Mouse (Mus musculus) left cerebral cortex, adult 9 months (tissue): ENCODE measurements around the gene Bdnf.

Source experiments
- DNase-seq, 2 experiments: peaks; one replicate each; pipeline ENCODE4 v3.0.0; 2022; ENCODE audit warnings: low spot score in 2 of 2

Bdnf gene

GRCm38 (mm10) chr2:109674532-109674931 is at the start of gene Bdnf:
Bdnf (plus strand) TSS chr2:109674700.
- no peak for DNase-seq

GRCm38 (mm10) chr2:109626864-109627263 is 47.6 kb upstream of the Bdnf start:
- no peak for DNase-seq

- peak in 1 of 2 experiments; percentile 24 for DNase-seq
These were observed 718 bp upstream of the Bdnf start for GRCm38 (mm10) chr2:109673509-109674455.

DNA sequence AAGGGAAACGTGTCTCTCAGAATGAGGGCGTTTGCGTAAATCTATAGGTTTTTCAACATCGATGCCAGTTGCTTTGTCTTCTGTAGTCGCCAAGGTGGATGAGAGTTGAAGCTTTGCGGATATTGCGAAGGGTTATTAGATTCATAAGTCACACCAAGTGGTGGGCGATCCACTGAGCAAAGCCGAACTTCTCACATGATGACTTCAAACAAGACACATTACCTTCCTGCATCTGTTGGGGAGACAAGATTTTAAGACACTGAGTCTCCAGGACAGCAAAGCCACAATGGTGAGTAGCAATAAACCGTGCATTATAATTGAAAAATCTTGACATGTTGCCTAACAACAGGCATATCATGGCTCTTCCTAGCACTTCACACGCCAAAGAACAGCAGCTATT is 551 bp downstream of the Bdnf start:
- no peak for DNase-seq

GRCm38 (mm10) chr2:109675973-109676617 is 1.6 kb downstream of the Bdnf start:
- peak in 1 of 2 experiments; percentile 37 for DNase-seq

- DNase-seq, result no peak
These were observed 2.1 kb downstream of the Bdnf start for GRCm38 (mm10) chr2:109676618-109676974.

- peak in 1 of 2 experiments; percentile 52 for DNase-seq
These were observed 3.0 kb downstream of the Bdnf start for GRCm38 (mm10) chr2:109677221-109678089.

DNA sequence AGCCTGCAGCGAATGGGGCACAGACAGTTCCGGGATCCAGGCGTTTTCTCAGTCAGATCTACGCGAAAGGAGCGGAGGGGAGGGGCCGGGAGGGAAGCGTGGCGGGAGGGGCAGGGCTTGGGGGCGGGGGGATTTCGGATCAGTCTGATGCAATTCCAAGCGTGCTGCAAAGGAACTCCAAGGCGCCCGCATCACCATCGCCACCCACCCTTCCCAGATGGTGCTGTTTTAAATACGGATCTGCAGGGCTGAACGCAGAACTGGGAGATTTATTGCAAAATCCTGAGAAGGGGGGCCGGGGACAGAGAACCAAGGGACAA is 3.5 kb downstream of the Bdnf start:
- DNase-seq, result peak; percentile 65 to 91

- DNase-seq, result no peak
These were observed 4.0 kb downstream of the Bdnf start for GRCm38 (mm10) chr2:109678454-109678853.

GRCm38 (mm10) chr2:109679446-109679845 is 4.9 kb downstream of the Bdnf start:
- DNase-seq, result no peak

- DNase-seq, result no peak
These were observed 6.6 kb downstream of the Bdnf start for GRCm38 (mm10) chr2:109681071-109681470.

DNA sequence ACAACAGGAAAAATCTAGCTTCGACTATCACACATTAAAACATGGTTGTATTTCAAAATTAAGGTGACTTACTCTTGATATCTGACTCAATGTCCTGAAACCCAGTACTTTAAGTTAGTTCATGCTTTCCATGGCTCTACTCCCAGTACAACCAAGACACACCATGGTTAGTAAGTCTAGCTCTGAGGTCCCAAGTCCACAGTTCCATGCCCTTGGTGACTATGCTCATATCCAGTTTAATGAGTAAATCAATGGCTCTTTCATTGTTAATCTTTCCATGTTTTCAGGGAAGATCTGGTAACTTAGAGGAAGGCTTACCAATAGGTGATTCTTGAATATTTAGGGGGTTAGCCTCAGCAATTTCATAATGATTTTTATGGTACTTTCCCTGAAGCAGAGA is 14.2 kb downstream of the Bdnf start:
- no peak for DNase-seq

GRCm38 (mm10) chr2:109692266-109693177 is 18.0 kb downstream of the Bdnf start:
- DNase-seq, result peak in 1 of 2 experiments; percentile 39

DNA sequence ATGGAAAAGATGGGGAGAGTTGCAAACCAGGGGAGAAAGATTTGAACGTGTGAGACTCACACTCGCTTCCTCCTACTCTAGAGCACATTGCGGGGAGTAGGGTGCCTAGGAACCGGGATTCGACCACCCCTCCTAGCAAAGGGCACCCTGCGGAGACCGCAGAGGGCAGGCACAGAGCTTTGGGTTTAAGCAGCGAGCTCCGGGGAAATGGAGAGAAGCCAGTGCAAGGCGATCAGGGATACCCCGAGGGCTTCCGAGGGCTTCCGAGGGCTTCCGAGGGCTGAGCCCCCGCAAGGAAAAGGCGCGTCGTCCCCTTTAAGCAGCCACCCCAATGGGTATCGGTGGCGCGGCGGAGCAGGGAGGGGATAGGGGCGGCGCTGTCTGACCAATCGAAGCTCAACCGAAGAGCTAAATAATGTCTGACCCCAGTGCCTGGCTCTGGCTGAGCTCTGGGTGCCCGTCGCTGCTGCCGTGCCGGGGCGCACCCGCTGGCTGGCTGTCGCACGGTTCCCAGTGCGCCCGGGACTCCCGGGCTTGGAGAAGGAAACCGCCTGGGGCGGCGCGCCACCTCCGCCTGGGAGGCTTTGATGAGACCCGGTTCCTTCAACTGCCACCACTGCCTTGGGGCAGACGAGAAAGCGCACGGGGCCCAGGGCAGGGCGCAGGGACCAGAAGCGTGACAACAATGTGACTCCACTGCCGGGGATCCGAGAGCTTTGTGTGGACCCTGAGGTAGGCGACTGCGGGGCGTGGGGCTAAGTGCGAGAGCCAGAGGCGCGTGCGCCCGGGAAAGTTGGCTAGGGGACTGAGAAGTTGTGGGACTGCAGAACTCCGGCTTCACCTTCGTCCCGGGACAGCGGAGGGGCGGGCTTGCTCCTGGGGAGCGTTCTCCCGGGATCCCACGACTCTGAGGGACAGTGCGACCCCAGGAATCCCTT is 18.9 kb downstream of the Bdnf start:
- DNase-seq, result no peak

GRCm38 (mm10) chr2:109694116-109694837 is 19.8 kb downstream of the Bdnf start:
- no peak for DNase-seq

GRCm38 (mm10) chr2:109694838-109695225 is 20.3 kb downstream of the Bdnf start:
- DNase-seq, result peak in 1 of 2 experiments; percentile 74

DNA sequence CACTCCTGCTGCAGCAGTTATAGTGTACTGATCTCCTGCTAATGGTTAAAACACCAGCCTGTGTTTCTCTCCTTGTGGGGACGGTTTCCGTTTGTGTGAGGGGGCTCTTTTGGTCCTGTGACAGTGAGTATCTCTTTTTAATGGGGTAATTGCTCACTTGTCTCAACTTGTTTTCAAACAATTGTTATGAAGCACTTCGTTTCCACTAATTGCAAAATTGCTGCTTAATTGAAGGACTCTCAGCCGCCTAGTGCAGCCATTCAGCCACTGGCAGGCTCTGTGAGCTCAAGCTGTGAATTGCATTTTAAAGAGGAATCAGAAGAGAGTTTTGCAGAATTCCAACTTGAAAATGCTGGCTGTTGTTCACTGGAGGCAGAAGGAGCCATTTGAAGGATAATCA is 22.7 kb downstream of the Bdnf start:
- DNase-seq, result no peak

DNA sequence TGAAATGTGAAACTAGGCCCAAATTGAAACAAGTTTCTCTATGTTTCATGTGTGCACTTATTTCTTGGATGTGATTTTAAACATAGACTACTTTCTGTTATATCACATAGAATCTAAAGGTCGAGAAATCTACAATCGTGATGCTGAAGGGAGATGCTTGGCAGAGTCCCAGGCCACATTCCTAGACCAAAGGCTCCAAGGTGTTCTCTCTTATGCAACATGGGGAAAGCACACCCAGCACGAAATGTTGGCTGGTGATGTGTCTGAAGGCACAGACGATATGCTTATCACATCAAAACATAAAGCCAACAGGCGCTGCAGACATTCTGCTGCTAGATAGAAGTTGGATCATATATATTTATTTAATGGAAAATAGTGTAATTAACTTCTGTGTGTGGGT is 25.8 kb downstream of the Bdnf start:
- no peak for DNase-seq

DNA sequence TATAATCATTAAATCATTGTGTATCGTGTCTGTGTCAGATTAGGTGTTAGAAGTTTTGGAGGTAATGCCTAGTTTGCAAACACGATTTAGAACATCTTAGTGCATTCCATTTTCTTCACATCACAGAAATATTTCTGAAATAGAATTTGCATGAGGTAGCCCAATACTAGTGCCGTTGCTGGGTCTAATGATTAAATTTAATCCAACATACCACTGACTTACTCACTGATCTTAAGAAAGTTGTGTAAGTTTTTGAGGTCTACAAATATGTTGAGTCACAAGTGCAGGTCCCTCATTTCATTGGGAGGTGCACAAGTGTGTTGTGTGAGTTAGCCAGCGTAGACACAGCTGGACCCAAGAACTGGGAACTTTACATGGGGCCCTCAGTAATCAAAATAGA is 29.1 kb downstream of the Bdnf start:
- no peak for DNase-seq
